Mouse (Mus musculus) kidney, postnatal 36 days (tissue): ENCODE measurements around the gene Fmnl3.

ENCODE experiments used
- DNase-seq, 2 experiments: peaks; one replicate each; pipeline ENCODE4 v3.0.0; 2021 to 2022; ENCODE audit warnings: mixed read lengths in 2 of 2

The Fmnl3 gene

GRCm38 (mm10) chr15:99316314-99317266 is 53.7 kb downstream of the Fmnl3 start:
- peak; percentile 85 to 89 for DNase-seq

DNA sequence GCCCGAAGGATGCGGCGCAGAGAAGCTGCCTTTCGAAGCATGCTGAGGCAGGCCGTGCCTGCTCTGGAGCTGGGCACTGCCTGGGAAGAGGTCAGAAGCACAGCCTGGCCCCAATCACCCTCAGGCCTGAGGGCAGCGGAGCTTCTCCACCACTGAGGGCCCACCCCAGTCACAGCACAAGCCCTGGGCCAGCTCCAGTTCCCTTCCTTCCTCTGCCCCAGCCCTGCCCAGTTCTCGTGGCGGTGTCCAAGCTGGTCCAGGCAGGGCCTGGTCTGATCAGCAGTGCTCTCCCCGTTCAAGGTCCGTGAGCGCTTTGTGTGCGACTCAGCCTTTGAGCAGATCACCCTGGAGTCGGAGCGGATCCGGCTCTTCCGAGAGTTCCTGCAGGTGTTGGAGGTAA is 55.4 kb downstream of the Fmnl3 start:
- DNase-seq = peak; percentile 54 to 60

DNA sequence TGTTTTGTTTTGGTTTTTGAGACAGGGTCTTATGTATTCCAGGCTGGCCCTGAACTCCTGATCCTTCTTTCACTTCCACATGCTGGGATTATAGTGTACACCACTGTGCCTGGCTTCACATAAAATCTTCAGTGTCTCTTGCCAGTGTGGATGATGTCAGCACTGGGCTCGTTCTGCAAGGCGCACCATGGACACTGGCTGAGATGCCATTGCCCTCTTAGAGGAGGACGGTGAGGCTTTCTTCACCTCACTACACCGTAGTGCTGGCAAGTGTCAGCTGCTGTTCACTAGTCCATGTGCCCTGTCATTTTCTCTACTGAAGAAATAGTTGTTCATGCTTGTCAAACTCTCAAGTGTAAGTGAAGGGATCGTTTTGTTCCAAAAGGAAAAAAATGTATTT is 59.7 kb downstream of the Fmnl3 start:
- DNase-seq = no peak

GRCm38 (mm10) chr15:99309549-99309948 is 60.7 kb downstream of the Fmnl3 start:
- no peak for DNase-seq

DNA sequence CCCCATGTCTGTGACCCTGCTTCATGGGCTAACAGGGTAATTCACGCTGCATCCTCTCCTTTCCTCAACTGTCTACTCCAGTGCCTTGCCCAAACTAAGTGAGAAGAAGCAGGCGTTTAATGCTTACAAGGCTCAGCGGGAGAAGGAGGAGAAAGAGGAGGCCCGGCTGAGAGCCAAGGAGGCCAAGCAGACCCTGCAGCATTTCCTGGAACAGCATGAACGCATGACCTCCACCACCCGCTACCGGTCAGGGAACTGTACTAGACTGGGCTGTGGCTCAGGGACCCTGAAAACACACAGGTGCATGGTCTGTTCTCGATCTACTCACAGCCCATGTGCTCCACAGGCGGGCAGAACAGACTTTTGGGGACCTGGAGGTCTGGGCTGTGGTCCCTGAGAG is 62.8 kb downstream of the Fmnl3 start:
- DNase-seq = peak in 1 of 2 experiments; percentile 43

- DNase-seq = no peak
Measured at GRCm38 (mm10) chr15:99296213-99296612, 74.1 kb downstream of the Fmnl3 start.

- peak in 1 of 2 experiments; percentile 60 for DNase-seq
Measured at GRCm38 (mm10) chr15:99295484-99295981, 74.7 kb downstream of the Fmnl3 start, which contains the start of gene Fam186b. TSS of gene Fam186b (minus strand) at chr15:99295888.

DNA sequence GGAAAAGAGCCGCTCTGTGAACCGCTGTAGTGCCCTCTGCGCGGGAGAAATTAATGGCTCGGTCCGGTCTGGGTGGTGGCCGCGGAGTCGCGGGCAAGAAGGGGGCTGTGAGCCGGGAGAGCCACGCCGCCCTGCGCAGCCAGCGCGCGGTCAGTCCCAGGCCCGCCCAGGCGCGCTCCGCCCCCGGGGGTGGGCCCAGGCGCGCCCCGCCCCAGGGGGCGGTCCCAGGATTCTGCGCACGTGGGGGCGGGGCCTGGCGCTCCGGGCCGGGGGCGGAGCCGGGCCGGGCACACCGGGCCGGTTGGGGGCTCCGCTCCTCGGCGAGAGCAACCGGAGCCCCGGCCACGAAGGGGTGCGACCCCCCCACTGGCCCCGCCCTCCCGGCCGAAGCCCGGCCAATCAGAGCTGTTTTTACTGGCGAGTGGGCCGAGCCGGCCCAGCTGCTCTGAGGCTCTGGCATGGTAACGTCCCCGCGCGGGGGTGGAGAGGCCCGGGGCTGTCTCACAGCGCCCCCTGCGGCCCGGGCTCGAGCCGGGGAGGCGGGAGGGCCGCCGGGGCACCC is 75.4 kb downstream of the Fmnl3 start, which contains the start of gene Prpf40b:
Prpf40b (plus strand) TSS at position 275 of the 562 bp plus-strand sequence.
- peak; percentile 95 to 96 for DNase-seq

- peak in 1 of 2 experiments; percentile 12 for DNase-seq
Measured at GRCm38 (mm10) chr15:99294287-99294686, 76.0 kb downstream of the Fmnl3 start.

DNA sequence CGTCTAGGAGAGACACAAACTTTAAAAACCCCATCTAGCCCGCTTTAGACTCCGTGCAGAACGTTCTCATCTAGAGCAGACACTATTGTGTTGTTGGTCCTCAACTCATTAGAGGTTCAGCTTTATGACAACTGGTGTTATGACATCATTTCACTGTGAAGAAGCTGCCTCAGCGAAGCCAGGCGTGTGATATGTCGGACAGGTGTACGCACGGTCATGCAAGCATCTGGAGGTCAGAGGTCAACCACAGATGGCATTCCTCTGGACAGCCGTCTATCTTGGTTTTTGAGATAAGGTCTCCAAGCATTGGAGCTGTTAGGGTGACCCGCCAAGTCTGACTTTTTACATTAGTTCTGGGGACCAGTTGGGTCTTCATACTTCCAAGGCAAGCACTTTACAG is 79.7 kb downstream of the Fmnl3 start:
- DNase-seq = no peak

DNA sequence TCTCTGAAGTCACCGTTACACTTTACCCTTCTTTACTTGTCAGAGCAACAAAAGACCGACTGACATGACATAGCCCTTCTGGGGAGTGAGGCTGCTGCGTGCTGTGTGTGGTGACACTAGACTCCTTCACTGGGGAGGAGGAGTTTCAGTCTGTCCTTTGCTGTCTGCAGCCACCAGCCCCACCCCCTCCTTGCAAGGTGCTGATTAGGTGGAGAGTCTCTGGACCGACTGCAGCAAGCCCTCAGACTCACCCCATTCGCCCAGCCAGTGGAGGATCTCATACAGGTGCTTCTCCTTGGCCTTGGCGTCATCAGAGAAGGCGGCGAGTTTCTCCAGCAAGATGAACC is 85.1 kb downstream of the Fmnl3 start:
- no peak for DNase-seq

GRCm38 (mm10) chr15:99284527-99285188 is 85.6 kb downstream of the Fmnl3 start:
- peak; percentile 79 to 91 for DNase-seq

DNA sequence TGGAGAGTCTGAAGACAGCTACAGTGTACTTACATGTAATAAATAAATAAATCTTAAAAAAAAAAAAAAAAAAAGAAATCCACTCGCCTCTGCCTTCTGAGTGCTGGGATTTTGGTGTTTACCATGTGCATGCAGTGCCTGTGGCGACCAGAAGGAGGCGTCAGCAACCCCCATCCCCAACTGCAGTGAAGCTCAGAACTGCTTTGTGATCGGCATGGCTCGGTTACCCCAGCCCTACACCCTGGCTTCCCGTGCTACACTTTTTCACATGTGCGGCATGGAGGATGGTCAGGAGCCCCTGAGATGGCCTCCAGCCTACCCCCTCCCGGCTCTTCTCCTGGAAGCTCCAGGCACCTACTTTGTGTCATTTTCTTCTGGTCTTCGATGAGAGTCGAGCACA is 86.8 kb downstream of the Fmnl3 start:
- DNase-seq = peak in 1 of 2 experiments; percentile 31

DNA sequence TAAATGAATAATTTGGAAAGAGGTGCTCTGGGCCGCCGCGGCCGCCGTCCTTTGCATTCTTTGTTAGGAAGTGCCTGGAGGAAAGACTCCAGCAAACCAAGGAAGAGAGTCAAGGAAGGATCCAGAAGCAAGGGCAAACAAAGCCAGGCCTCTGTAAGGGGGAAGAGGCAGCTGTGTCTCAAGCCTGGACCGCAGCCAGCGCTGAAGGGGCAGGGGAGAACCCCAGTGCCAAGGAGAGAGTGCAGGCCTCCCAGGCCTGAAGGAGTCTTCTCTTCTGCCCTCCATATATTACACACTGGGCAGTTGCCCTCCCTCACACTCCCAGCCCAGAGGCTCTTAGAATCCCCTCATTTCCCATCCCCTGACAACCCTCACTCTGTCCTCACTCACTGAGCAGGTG is 92.0 kb downstream of the Fmnl3 start:
- no peak for DNase-seq

DNA sequence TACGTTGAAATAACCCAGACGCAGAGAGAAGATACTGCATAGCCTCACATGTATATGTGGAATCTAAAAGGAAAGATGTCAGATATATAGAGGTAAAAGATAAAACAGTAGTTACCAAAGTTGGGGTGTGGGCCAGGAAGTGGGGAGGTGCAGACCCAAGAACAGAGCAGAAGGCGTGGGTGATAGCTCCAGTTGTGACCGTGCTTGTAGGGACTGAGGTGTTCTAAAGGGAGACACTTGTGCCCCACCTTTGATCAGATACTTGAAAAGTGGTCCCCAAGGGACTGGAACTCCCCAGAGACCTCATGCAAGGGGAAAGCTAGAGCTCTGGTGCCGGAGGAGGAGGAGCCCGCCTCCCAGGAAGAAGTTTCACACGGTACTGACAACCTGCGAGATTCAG is 94.2 kb downstream of the Fmnl3 start:
- no peak for DNase-seq
